Mouse (Mus musculus) A20 (cell line): Measurements from ENCODE around the gene Thbs3.

Source experiments
- DNase-seq: peaks from one replicate; pipeline ENCODE4 v3.0.0-alpha.2; 2011; ENCODE audit warnings: low read depth, low spot score

Gene Thbs3

GRCm38 (mm10) chr3:89214681-89215411 is at the start of gene Thbs3:
Gene Thbs3 (plus strand): TSS chr3:89215180.
- DNase-seq, result no peak

- DNase-seq, result no peak
These were observed 49.6 kb upstream of the Thbs3 start for GRCm38 (mm10) chr3:89165268-89165870.

- DNase-seq, result no peak
These were observed 48.0 kb upstream of the Thbs3 start for GRCm38 (mm10) chr3:89166945-89167344.

- no peak for DNase-seq
These were observed 40.1 kb upstream of the Thbs3 start for GRCm38 (mm10) chr3:89174844-89175243.

GRCm38 (mm10) chr3:89175544-89175943 is 39.4 kb upstream of the Thbs3 start:
- no peak for DNase-seq

- no peak for DNase-seq
These were observed 38.6 kb upstream of the Thbs3 start for GRCm38 (mm10) chr3:89176421-89176820.

GRCm38 (mm10) chr3:89177242-89178106 is 37.5 kb upstream of the Thbs3 start, which contains the start of gene Scamp3:
Gene Scamp3 (plus strand): TSS chr3:89177473.
- DNase-seq, result peak; percentile 97

- DNase-seq, result peak; percentile 49
These were observed 36.9 kb upstream of the Thbs3 start for GRCm38 (mm10) chr3:89178107-89178385.

- no peak for DNase-seq
These were observed 35.9 kb upstream of the Thbs3 start for GRCm38 (mm10) chr3:89179056-89179455.

GRCm38 (mm10) chr3:89181749-89182500 is 33.1 kb upstream of the Thbs3 start:
- no peak for DNase-seq

- DNase-seq, result no peak
These were observed 32.4 kb upstream of the Thbs3 start for GRCm38 (mm10) chr3:89182531-89183057.

GRCm38 (mm10) chr3:89183058-89183958 is 31.7 kb upstream of the Thbs3 start, which contains the start of gene Fam189b:
Gene Fam189b (plus strand): TSS chr3:89183143.
- no peak for DNase-seq

- no peak for DNase-seq
These were observed 31.0 kb upstream of the Thbs3 start for GRCm38 (mm10) chr3:89183959-89184315.

- no peak for DNase-seq
These were observed 27.8 kb upstream of the Thbs3 start for GRCm38 (mm10) chr3:89187197-89187596.

- no peak for DNase-seq
These were observed 27.1 kb upstream of the Thbs3 start for GRCm38 (mm10) chr3:89187690-89188477.

GRCm38 (mm10) chr3:89188478-89188875 is 26.5 kb upstream of the Thbs3 start:
- no peak for DNase-seq

- no peak for DNase-seq
These were observed 24.5 kb upstream of the Thbs3 start for GRCm38 (mm10) chr3:89190436-89190835.

GRCm38 (mm10) chr3:89193351-89193750 is 21.6 kb upstream of the Thbs3 start:
- DNase-seq, result peak; percentile 44

- DNase-seq, result peak; percentile 57
These were observed 21.1 kb upstream of the Thbs3 start for GRCm38 (mm10) chr3:89193853-89194252.
